Mouse (Mus musculus) liver, postnatal 0 days (tissue): ENCODE results near the gene Edn2.

ENCODE experiments used
- CTCF ChIP-seq: sonication (generic); IDR thresholded peaks from 2 replicates; pipeline ENCODE4 v1.5.1; 2016; ENCODE audit warnings: antibody characterized with exemption, low read depth
- EP300 ChIP-seq: IDR thresholded peaks from 2 replicates; pipeline ENCODE4 v1.6.1; 2016; ENCODE audit warnings: antibody characterized with exemption, low read depth, mild to moderate bottlenecking

DNA sequence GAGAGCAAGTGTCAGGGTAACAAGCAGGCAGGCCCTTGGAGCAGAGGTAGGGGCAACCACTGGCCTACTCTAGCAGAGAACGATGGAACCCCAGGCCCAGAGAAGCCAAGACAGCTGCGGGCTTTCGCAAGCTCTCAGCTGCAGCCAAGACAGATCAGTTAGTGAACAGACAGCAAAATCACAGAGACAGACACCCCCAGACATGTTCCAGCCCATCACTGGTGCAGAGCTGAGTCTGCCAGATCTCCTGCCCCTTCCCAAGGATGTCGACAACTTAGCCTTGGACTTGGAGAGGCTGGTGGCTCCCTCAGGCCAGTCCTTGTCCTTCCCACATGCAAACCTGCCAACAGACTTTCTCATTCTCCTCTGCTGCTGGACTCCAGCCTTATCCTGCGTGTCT is 33.0 kb downstream of the Edn2 start:
- TF ChIP-seq CTCF (no peak), EP300 (no peak)
